Mouse (Mus musculus) lung, postnatal 0 days (tissue): ENCODE measurements around the gene Trim31. TPM values are rescaled to one million over a fixed set of nuclear protein-coding genes. Genes with fewer than 3 reads are reported as not detected.
"Not testable (repeated sequence)": the region's sequence is repeated elsewhere in the genome, so short reads cannot be mapped to it uniquely, and the experiment has no call there.

Source experiments
- ATAC-seq: fragments of 200-750 bp; cut with Nextera tagmentation; 2 replicates; pipeline ENCODE4 v1.8.0; 2017; ENCODE audit warnings: moderate library complexity
- DNase-seq: peaks from one replicate; pipeline ENCODE4 v3.0.0-alpha.2; 2016; ENCODE audit warnings: low spot score
- H3K27ac ChIP-seq: fragments of 300-500 bp; sonication (generic); 2 replicates; pipeline ENCODE4 v1.5.1; 2014; ENCODE audit warnings: antibody characterized with exemption, mild to moderate bottlenecking, low read length, mixed read lengths
- H3K27me3 ChIP-seq: fragments of 300-500 bp; sonication (generic); replicated peaks from 2 replicates; pipeline ENCODE4 v1.6.1; 2014; ENCODE audit warnings: low read length, mixed read lengths; ENCODE audit not compliant: insufficient read depth
- H3K36me3 ChIP-seq: fragments of 300-500 bp; sonication (generic); 2 replicates; pipeline ENCODE4 v1.6.1; 2014; ENCODE audit warnings: low read length, mixed read lengths; ENCODE audit not compliant: insufficient read depth
- H3K4me1 ChIP-seq: fragments of 300-500 bp; sonication (generic); 2 replicates; pipeline ENCODE4 v1.6.1; 2014; ENCODE audit warnings: antibody characterized with exemption, low read depth, low read length, mixed read lengths; ENCODE audit not compliant: insufficient read depth
- H3K4me2 ChIP-seq: fragments of 300-500 bp; sonication (generic); replicated peaks from 2 replicates; pipeline ENCODE4 v1.6.1; 2014; ENCODE audit warnings: low read depth, mild to moderate bottlenecking, low read length, moderate library complexity, mixed read lengths
- H3K4me3 ChIP-seq: fragments of 300-500 bp; sonication (generic); 2 replicates; pipeline ENCODE4 v1.5.1; 2014; ENCODE audit warnings: low read depth, low read length
- H3K9ac ChIP-seq: fragments of 300-500 bp; sonication (generic); replicated peaks from 2 replicates; pipeline ENCODE4 v1.6.1; 2014; ENCODE audit warnings: low read depth, mild to moderate bottlenecking
- H3K9me3 ChIP-seq: fragments of 300-500 bp; sonication (generic); 2 replicates; pipeline ENCODE4 v1.6.1; 2016; ENCODE audit warnings: low read length, mixed read lengths
- CTCF ChIP-seq: IDR thresholded peaks from 2 replicates; pipeline ENCODE4 v1.5.1; 2016; ENCODE audit warnings: antibody characterized with exemption, mild to moderate bottlenecking
- EP300 ChIP-seq: IDR thresholded peaks from 2 replicates; pipeline ENCODE4 v1.6.1; 2016; ENCODE audit warnings: antibody characterized with exemption, mild to moderate bottlenecking, control low read depth
- WGBS: fragments of 180-500 bp; shearing (Covaris S2); extraction: QIAGEN DNeasy Blood & Tissue Kit; methylation state at CpG from one replicate; pipeline ENCODE4 v1.1.7; 2014; 5-methylcytosine and 5-hydroxymethylcytosine counted together
- polyA plus RNA-seq: library from polyadenylated mRNA; unstranded; fragments of >200 nt; fragmentation: Nextera tagmentation; extraction: Ambion mirVana; gene quantifications from 2 replicates; pipeline ENCODE4 v1.2.1, GENCODE M21; 2015

Trim31 gene
- polyA plus RNA-seq, 1 experiment from 2014 or later, result not detected

DNA sequence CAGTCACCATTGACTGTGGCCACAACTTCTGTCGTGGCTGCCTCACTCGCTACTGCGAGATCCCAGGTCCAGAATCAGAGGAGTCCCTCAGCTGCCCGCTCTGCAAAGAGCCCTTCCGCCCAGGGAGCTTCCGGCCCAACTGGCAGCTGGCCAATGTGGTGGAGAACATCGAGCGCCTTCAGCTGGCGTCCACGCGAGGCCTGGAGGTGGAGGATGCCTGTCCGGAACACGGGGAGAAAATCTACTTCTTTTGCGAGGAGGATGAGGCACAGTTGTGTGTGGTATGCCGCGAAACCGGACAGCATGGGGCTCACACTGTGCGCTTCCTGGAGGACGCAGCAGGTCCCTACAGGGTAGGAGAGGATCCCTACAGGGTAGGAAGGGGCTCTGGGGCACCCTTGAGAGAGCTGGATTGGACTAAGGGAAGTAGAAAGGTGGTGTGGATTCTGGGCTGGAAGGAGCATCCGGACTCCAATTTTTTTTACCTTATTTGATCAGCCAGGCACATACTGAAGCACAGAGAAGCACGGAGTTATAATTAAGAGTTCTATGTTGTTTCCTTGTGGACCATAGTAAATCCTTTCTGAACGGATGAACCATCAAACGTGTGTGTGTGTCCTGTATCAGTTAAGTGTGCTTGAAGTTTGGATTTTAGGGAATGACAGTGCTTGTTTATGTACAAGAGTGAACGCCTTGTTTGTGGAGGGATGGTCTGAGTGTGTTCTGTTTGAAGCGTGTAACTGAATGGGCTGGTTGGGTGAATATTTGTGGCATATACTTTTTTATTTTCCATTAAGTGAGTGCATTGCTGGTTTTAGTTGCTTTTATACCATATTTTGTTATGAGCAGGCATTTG is 27.7 kb upstream of the Trim31 start:
- no peaks in the 10 kb centered on the region for H3K36me3 ChIP-seq
- H3K27ac ChIP-seq, result no peak overlapping the region
- H3K4me3 ChIP-seq, result no peak overlapping the region
- WGBS, result 56% methylated on average over 25 of the region's 25 CpGs
- TF ChIP-seq CTCF (no peak), EP300 (no peak)
- no peak overlapping the region; the same call in 1 of the 2 replicates for H3K9ac ChIP-seq
- H3K27me3 ChIP-seq, result peaks cover 10% of the 10 kb centered on the region; the same call in 1 of the 2 replicates
- no peak overlapping the region for H3K4me2 ChIP-seq
- DNase-seq (peak; percentile 19), ATAC-seq (no peak; the same call in 1 of the 2 replicates)
- H3K4me1 ChIP-seq, result 0 out of 2 replicates have a peak, but pooled peaks cover 2% of the 10 kb centered on the region
- H3K9me3 ChIP-seq, result no peaks in the 10 kb centered on the region

DNA sequence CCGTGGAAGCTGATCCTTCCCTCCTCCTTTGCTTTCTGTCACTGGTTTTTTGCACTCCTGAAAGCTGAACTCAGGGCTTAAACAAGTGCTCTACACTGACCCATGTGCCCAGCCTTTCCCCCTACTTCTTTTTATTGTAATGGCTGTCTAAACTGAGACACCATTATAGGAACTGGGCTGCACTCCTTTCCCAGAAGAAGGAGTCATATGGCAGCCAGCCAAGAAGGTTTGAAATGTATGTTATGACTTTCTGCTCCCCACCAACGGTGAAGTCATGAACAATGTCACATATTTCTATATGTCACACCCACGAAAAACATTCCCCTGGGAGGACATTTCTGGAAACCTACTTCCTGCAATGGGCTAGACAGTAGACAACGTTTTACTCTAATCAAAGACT is 23.3 kb upstream of the Trim31 start:
- DNase-seq, result peak; percentile 26
- ATAC-seq, result peak; percentile 6; the same call in 1 of the 2 replicates
- no peak overlapping the region for H3K27ac ChIP-seq
- H3K9me3 ChIP-seq, result no peaks in the 10 kb centered on the region
- TF ChIP-seq EP300 (no peak), CTCF (no peak)
- H3K4me1 ChIP-seq, result no peaks in the 10 kb centered on the region
- H3K4me2 ChIP-seq, result no peak overlapping the region
- H3K9ac ChIP-seq, result no peak overlapping the region
- H3K4me3 ChIP-seq, result no peak overlapping the region
- H3K36me3 ChIP-seq, result no peaks in the 10 kb centered on the region
- H3K27me3 ChIP-seq, result no peaks in the 10 kb centered on the region
- WGBS, result 23% methylated on average over 4 of the region's 4 CpGs

DNA sequence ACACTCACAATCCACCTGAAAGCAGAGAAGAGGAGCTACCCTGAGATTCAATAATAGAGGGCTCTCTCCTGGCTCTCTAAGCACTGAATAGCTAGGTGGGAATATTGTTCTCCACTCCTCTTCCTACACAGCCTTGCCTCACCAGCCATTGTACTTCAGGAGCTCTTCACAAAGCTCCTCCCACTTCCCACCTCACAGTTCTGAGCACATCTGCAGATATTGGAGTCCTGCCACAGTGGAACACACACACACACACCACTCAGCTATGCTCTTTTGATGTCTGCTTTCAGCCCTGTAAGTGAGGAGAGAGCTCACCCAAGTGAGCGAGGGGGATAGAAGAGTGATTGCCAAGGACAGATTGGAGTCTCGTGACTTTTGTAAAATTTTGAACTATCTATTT is 14.6 kb upstream of the Trim31 start:
- Histone ChIP-seq H3K27ac (no peak overlapping the region), H3K4me1 (no peaks in the 10 kb centered on the region), H3K4me2 (no peak overlapping the region), H3K9ac (no peak overlapping the region), H3K4me3 (no peak overlapping the region), H3K36me3 (no peaks in the 10 kb centered on the region), H3K9me3 (no peaks in the 10 kb centered on the region), H3K27me3 (no peaks in the 10 kb centered on the region)
- DNase-seq, result peak; percentile 64
- peak; percentile 64 for ATAC-seq
- no peak for TF ChIP-seq EP300
- no peak for TF ChIP-seq CTCF
- whole genome bisulfite sequencing, result 31% methylated on average over 2 of the region's 2 CpGs

DNA sequence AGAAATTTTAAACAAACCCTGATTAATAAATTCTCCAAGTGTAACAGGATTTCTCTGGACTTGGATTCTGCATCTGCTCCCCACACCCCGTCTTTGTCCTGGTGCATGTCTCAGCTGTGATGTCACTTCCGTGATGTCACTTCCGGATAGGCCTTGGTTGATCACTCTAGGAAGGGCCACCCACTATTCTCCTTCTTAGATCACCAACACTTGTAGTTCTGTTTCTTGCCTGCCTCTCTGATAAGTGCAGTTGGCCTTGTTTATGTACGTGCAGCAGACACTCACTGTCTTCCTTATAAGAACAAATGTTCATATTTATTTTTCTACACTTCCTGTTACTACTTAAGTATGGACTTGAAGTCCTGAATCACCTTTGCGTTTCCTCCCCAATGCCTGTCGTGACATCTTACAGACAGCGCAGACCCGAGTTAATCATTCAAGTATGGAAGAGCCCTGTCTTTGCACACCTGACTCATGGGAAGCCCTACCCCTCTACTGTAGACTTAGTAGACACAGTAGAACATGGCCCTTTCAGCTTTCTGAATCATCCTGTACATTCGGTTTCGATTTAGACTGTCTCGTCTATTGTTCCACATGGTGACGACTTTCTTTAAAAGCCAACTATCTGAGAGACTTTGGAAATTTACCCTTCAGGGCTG is 12.7 kb upstream of the Trim31 start:
- Histone ChIP-seq H3K36me3 (no peaks in the 10 kb centered on the region), H3K9me3 (no peaks in the 10 kb centered on the region), H3K4me3 (no peak overlapping the region), H3K9ac (no peak overlapping the region), H3K27me3 (no peaks in the 10 kb centered on the region), H3K27ac (no peak overlapping the region), H3K4me1 (no peaks in the 10 kb centered on the region), H3K4me2 (no peak overlapping the region)
- TF ChIP-seq CTCF (no peak), EP300 (no peak)
- WGBS, result 81% methylated on average over 12 of the region's 12 CpGs
- DNase-seq (no peak), ATAC-seq (no peak)

DNA sequence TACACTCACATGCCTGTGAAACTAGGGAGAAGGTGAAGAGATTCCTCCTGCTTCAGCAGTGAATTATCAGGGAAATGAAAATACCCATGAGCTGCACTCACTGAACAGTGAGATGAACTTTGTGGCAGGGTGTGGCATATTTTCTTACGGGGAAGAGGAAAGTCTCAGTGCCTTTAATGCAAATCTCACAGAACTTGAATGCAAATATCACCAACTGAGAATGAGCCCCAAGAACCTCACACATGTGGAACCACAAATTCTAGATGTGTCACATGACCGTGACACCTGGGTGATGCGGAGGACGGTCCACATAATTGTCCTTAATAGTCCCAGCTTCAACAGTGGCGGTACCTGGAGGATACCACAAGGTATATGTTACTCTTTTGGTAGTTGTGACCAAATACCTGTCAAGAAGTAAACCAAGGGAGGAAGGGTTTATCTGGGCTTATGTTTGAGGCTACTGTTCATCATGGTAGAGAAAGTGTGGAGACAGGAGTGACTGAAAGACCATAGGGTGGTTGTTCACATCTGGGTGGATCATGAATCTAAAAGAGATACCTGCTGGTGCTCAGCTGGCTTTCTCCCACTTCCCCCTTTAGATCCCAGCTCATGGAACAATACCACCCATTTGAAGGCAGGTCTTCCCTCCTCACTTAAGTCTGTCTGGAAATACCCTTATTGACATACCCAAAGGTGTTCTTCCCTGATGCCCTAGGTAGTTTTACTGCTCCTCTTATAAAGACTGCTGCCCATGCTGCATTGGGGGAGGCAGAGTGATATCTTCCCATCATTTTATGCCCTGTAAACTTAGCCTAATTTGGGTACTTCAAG is 7.6 kb upstream of the Trim31 start, which contains the start of gene Trim40:
Gene Trim40 (minus strand): TSS at position 51 of the 831 bp plus-strand sequence.
- TF ChIP-seq CTCF (no peak), EP300 (no peak)
- Histone ChIP-seq H3K4me2 (no peak within 1 kb of the TSS), H3K4me3 (no peak within 1 kb of the TSS), H3K9ac (no peak within 1 kb of the TSS), H3K4me1 (no peaks in the 10 kb centered on the region), H3K27me3 (no peaks in the 10 kb centered on the region), H3K27ac (no peak within 1 kb of the TSS), H3K9me3 (no peaks in the 10 kb centered on the region), H3K36me3 (no peaks in the 10 kb centered on the region)
- no peak for DNase-seq
- no peak for ATAC-seq
- 87% methylated on average over 5 of the region's 5 CpGs for WGBS

DNA sequence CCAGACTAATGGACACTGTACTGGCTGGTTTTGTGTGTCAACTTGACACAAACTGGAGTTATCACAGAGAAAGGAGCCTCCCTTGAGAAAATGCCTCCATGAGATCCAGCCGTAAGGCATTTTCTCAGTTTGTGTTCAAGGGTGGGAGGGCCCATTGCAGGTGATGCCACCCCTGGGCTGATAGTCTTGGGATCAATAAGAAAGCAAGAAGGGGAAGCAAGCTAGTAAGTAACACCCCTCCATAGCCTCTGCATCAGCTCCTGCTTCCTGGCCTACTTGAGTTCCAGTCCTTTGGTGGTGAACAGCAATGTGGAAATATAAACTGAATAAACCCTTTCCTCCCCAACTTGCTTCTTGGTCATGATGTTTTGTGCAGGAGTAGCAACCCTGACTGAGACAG is 6.4 kb upstream of the Trim31 start:
- 75% methylated on average over 1 of the region's 1 CpGs for WGBS
- not testable (repeated sequence) for H3K4me3 ChIP-seq

More for the DNA sequence above, 6.4 kb upstream of the Trim31 start:
- not testable (repeated sequence) for H3K36me3 ChIP-seq, H3K9me3 ChIP-seq, H3K9ac ChIP-seq, H3K4me2 ChIP-seq, ATAC-seq, H3K27ac ChIP-seq, H3K27me3 ChIP-seq, H3K4me1 ChIP-seq, DNase-seq
